8 mouse cellular contexts compared by ENCODE assay signal in genomic region chr12:70654546-70654945, GRCm38 (mm10).
DNase-seq lines count a peak whose midpoint lies in the region; ATAC-seq and TF ChIP-seq lines count a peak whose summit lies in the region.

No protein-coding gene starts in this region.

- no peak for DNase-seq in forebrain, embryonic 11.5 days (ENCODE audit: low spot score)
- DNase-seq in 416B (ENCODE audit: low read depth), result peak; percentile 14
- DNase-seq in forebrain, postnatal 0 days, result peak; percentile 84
- peak; percentile 57 for DNase-seq in kidney, postnatal 10 days
- DNase-seq in urinary bladder, postnatal 36 days (ENCODE audit: low spot score in 2 of 2), result peak; percentile 56 to 82
- no peak for DNase-seq in embryo, embryonic 10.5 days (ENCODE audit: low spot score)

- H3K27ac ChIP-seq in forebrain, embryonic 15.5 days (replicated peaks), result peak overlapping the region; percentile 39; the same call in 1 of the 2 replicates
- no peak overlapping the region for H3K27ac ChIP-seq in forebrain, embryonic 11.5 days (ENCODE audit: low read depth, low read length)
- H3K27ac ChIP-seq in forebrain, postnatal 0 days (ENCODE audit: low read depth, low read length), result no peak overlapping the region

- no peak overlapping the region for H3K9ac ChIP-seq in forebrain, embryonic 15.5 days (replicated peaks)
- no peak overlapping the region for H3K9ac ChIP-seq in forebrain, embryonic 11.5 days (ENCODE audit: low read length)
- no peak overlapping the region for H3K9ac ChIP-seq in forebrain, postnatal 0 days

- no peaks in the 10 kb centered on the region for H3K36me3 ChIP-seq in forebrain, embryonic 15.5 days
- H3K36me3 ChIP-seq in forebrain, embryonic 11.5 days (ENCODE audit: control insufficient read depth, insufficient read depth, low read length), result no peaks in the 10 kb centered on the region
- no peaks in the 10 kb centered on the region for H3K36me3 ChIP-seq in forebrain, postnatal 0 days (ENCODE audit: insufficient read depth)

- no peak overlapping the region for H3K4me2 ChIP-seq in forebrain, embryonic 15.5 days (replicated peaks)
- no peak overlapping the region for H3K4me2 ChIP-seq in forebrain, embryonic 11.5 days (ENCODE audit: low read depth, low read length, severe bottlenecking)
- H3K4me2 ChIP-seq in forebrain, postnatal 0 days (ENCODE audit: low read depth), result no peak overlapping the region

- no peak overlapping the region for H3K4me3 ChIP-seq in forebrain, embryonic 15.5 days
- no peak overlapping the region for H3K4me3 ChIP-seq in forebrain, embryonic 11.5 days (ENCODE audit: low read depth, low read length)
- no peak overlapping the region for H3K4me3 ChIP-seq in forebrain, postnatal 0 days (ENCODE audit: low read depth, low read length)

- ATAC-seq in forebrain, embryonic 15.5 days (replicated peaks), result peak; percentile 78; the same call in 1 of the 2 replicates
- no peak for ATAC-seq in forebrain, embryonic 11.5 days (replicated peaks; ENCODE audit: low FRiP score)
- peak; percentile 70 for ATAC-seq in forebrain, postnatal 0 days
- ATAC-seq in erythroid progenitor cell, adult 5-6 weeks (replicated peaks; ENCODE audit: low FRiP score, poor library complexity, severe bottlenecking), result no peak

- no peak for TF ChIP-seq CTCF in forebrain, postnatal 0 days (IDR thresholded peaks at IDR 0.05; ENCODE audit: low read depth)

- 52% methylated on average over 3 of the region's 3 CpGs for WGBS in forebrain, embryonic 15.5 days
- WGBS in forebrain, embryonic 11.5 days, result 88% methylated on average over 3 of the region's 3 CpGs
- WGBS in forebrain, postnatal 0 days, result 38% methylated on average over 3 of the region's 3 CpGs

- no peaks in the 10 kb centered on the region for H3K9me3 ChIP-seq in forebrain, embryonic 15.5 days
- no peaks in the 10 kb centered on the region for H3K9me3 ChIP-seq in forebrain, embryonic 11.5 days (ENCODE audit: control insufficient read depth, low read length)
- H3K9me3 ChIP-seq in forebrain, postnatal 0 days (ENCODE audit: low read length), result no peaks in the 10 kb centered on the region

- H3K4me1 ChIP-seq in forebrain, embryonic 15.5 days, result peaks cover 17% of the 10 kb centered on the region
- no peaks in the 10 kb centered on the region for H3K4me1 ChIP-seq in forebrain, embryonic 11.5 days (replicated peaks; ENCODE audit: control insufficient read depth, insufficient read depth, low read length)
- 0 out of 2 replicates have a peak, but pooled peaks cover 5% of the 10 kb centered on the region for H3K4me1 ChIP-seq in forebrain, postnatal 0 days (ENCODE audit: insufficient read depth)

- no peaks in the 10 kb centered on the region for H3K27me3 ChIP-seq in forebrain, embryonic 15.5 days
- H3K27me3 ChIP-seq in forebrain, embryonic 11.5 days (ENCODE audit: control insufficient read depth, insufficient read depth, low read length), result no peaks in the 10 kb centered on the region
- H3K27me3 ChIP-seq in forebrain, postnatal 0 days (ENCODE audit: insufficient read depth, low read length), result no peaks in the 10 kb centered on the region

Comparison
In these comparisons a context has a peak if more than half of its experiments do, and no peak if none do; other contexts are left out.
1. ATAC-seq: peak in forebrain, embryonic 15.5 days (single experiment) and forebrain, postnatal 0 days (single experiment); none in forebrain, embryonic 11.5 days (single experiment) and erythroid progenitor cell, adult 5-6 weeks (single experiment).
2. DNase-seq: peak in 416B (single experiment), forebrain, postnatal 0 days (single experiment), kidney, postnatal 10 days (single experiment) and urinary bladder, postnatal 36 days (2 of 2); none in forebrain, embryonic 11.5 days (single experiment) and embryo, embryonic 10.5 days (single experiment).